Mouse (Mus musculus): ENCODE results near the gene Rita1.

Gene Rita1

DNA sequence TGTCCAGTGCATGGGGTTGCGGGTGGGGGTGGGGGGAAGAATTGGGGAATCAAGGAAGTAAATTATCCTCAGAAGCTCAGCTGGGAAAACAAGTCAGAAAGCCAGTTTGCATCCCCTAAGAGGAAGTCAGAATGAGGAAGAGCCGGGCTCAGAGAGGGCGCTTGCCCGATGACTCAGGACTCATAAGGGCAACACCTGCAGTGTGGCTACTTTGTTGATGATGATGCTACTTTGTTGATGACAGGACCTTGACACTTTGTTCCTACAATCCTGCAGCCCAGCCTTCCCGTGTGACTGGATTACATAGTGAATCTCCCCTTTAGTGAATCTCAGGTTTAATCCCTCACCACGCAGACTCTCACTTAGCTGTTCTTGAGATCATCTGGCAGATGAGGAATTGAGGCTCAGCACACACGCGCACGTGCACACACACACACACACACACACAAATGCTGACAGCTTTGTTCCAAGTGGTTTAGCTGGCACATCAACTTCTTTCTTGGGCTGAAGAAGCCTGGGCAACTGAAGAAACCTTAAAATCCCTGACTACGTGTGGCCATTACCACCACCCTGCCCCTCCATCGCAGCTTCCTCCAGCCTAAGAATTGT is 42.0 kb downstream of the Rita1 start:
- DNase-seq, result no peak

DNA sequence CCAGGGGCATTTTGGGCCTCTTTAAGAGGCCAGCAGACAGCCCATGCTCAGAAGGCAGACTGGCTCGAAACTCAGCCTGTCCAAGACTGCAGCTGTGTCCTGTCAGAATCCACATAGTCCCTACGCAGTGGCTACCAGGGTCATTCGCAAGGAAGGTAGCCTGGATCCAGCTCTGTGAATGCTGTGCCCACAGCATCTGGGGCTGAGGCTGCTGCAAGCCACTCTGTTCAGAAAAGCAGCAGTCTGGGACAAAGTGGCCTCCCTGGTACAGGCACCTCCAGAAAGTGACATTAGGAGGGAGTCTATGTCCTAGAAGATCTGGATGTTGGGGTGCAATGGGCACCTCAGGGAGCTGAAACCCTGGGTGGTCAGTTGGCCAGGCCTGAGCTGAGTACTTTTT is 42.6 kb downstream of the Rita1 start:
- no peak for DNase-seq

DNA sequence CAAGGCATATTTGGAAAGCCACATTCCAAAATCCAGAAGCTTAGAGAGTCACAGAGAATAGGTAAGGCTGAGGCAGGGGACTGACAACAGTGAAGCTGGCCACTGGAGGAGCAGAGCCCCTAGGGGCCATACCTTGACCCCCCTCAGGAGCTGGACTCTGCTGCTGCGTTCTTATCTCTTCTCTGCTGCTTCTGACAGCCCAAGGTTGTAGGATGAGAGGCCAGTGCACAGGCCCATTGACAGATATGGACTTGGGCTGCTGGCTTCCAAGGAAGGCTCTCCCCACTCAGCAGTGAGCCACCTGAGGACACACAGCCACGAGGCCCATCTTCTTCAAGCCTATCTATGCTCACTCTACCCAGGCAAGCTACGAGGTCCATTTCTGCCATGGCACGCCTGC is 43.4 kb downstream of the Rita1 start:
- no peak for DNase-seq

DNA sequence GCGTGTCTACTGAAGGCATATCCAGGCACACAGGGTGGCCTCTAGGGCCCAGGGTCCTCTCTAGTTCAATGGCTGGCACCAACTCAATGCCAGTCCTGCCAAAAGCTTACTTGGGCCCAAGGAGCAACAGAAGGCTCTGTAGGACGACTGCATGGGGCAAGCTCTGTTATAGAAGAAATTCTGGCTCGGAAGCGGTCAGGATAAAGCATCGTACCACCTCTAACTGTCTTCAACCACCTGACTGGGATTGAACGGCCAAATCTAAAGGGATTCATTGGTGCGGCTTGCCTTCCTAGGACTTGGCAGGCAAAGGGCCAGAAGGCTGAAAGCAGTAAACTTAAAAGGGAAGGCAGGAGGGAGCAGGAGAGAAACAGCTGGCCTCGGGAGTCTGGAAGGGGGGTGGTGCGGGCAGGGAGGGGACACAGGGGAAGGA is 44.0 kb downstream of the Rita1 start:
- DNase-seq, result no peak

- DNase-seq, result no peak
Measured at GRCm38 (mm10) chr5:120567761-120568211, 44.6 kb downstream of the Rita1 start.

GRCm38 (mm10) chr5:120567253-120567701 is 45.1 kb downstream of the Rita1 start:
- peak; percentile 86 for DNase-seq

DNA sequence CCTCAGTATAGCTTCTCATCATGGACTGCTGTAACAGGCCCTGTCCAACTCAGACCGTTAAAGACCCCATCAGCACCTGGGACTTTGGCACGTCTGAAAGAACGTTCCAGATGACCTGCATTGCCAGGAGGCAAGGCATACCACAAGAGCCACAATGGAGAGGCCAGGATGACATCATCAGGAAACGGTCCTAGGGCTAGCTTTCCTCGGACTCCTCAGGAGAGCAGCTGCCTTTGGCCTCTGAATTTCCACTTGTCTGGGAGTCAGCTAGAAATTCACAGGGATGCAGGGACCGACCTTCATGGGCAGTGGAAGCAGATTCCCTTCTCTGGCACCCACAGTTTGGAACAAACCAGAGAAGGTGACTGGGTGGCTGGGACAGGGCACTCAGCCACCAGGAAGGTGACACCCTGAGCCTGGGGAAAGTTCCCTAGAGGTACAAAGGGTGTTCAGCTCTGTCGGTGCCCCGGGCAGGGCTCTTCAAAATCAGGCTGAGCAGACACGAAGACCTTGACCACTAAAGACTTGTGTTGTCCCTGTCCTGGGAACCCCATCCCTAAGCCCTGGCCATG is 45.6 kb downstream of the Rita1 start:
- no peak for DNase-seq

DNA sequence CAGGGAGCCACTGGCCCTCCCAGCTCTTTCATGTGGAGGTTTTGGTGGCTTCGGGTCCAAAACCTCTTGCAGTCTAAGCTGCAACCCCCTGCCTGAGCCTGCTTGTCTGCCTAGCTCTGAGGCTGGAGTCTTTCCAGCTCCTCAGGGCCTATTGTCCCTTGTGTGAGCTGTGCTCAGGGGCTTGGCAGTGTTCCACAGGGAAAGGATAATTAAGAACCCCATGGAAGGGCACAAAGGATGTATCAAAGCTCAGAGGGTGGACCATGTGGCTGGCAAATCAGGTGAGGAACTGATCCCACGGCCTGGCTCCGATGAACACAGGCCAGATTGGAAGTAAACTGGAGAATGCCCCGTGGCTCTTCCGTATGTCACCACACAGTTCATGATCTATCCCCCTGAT is 46.3 kb downstream of the Rita1 start:
- DNase-seq, result peak; percentile 64

- no peak for DNase-seq
Measured at GRCm38 (mm10) chr5:120565171-120565905, 47.1 kb downstream of the Rita1 start.

DNA sequence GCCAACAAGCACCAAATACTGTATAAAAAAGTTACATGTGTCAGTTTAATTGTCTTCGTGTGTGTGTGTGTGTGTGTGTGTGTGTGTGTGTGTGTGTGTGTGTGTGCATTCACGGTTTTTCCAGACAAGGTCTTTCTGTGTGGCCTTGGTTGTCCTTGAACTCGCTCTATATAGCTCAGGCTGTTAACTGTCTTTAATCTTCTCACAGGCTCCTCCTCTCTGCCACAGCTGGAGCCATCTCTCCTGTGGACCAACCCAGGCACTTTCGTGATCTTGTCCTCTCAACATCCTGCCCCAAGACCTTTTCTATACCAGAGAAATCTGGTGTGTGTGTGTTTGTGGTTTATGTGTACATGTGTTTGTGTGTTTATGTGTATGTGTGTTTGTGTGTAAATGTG is 48.5 kb downstream of the Rita1 start:
- DNase-seq, result no peak

- peak; percentile 77 for DNase-seq
Measured at GRCm38 (mm10) chr5:120562956-120563913, 49.2 kb downstream of the Rita1 start.

DNA sequence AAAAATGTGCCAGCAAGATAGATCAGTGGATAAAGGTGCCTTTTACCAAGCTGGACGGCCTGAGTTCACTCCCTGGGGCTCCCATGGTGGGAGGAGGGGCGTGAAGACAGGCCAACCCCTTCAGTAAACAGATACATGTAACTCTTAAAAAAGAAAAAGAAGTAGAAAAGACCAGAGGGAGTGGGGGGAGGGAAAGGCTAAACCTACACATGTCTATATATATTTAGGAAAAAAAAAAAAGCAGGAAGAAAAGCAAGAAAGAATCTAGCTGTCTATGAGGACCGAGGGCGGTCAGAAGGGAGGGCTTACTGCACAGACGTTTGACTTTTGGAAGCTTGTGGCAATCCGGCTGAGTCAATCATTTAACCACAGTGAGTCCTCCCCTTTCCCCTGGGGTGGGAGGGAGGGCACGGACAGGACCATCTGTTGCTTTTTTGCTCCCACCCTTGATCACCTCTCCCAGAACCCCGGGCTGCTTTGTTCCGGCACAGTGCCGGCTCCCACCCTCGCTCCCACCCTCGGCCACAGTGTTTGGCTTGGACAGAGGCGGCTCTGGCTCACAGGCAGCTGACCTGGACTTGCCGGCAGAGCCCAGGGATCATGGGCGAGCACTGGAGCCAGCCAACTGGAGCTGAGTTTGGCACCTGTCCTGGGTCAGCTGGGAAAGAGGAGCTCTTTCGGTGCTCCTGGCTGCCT is 51.6 kb downstream of the Rita1 start:
- DNase-seq, result peak; percentile 68

DNA sequence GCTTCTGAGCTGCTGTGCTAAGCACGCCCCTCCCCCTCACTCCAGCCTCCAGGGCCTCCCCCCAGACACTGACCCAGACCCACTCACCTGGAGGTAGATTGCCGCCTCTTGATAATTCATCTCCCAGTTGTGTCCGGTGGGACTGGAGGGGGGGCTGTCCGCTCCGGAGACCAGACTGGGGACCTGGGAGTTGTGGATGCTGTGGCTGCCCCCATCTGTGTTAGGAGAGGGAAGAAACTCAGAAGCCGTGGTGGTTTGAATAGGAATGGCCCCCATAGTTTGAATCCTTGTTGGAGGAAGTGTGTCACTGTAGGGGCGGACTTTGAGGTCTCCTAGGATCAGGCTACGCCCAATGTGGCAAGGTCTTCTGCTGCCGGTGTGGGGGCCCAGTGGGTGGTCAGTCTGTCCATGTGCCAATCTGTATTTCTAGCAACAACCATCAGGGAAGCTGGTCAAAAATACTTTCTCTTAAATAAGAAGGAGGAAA is 52.2 kb downstream of the Rita1 start:
- no peak for DNase-seq

GRCm38 (mm10) chr5:120558762-120559161 is 53.6 kb downstream of the Rita1 start:
- DNase-seq, result no peak

DNA sequence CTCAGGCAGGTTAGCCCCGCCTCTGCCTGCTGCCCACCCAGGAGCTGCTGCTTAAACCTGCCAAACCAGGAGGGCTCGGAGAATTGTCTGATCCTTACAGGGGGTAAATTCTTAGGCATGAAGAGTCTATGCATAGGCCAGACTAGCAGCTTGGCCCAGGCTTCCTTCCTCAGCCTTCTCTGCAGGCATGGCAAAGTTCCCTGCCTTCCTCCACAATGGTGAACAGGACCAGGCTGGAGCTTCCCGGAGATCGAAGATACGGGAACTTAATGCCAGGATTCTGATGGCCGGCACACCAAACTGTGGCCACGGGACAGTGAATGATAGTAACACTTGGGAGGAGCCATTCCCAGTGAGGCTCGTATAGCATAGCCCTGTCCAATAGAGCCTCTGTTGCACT is 54.3 kb downstream of the Rita1 start:
- no peak for DNase-seq

DNA sequence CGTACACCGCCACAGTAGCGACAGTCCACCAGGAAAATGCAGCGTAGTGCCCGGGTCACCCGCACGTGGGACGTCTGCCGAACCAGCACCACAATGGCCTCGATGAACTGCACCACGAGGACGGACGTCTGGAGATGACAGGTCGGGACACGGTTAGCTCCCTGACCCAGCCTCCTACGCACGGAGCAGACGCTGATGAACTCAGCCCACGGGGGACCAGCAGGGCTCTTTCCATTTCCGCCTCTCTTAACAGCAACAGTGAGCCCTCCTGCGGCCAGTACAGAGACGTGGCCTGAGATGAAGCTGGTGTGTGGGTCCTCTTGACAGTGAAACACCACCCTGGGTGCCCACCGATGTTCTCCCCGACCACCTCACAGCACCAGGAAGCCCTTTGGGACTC is 56.5 kb downstream of the Rita1 start:
- no peak for DNase-seq

- DNase-seq, result no peak
Measured at GRCm38 (mm10) chr5:120550673-120551072, 61.7 kb downstream of the Rita1 start.

DNA sequence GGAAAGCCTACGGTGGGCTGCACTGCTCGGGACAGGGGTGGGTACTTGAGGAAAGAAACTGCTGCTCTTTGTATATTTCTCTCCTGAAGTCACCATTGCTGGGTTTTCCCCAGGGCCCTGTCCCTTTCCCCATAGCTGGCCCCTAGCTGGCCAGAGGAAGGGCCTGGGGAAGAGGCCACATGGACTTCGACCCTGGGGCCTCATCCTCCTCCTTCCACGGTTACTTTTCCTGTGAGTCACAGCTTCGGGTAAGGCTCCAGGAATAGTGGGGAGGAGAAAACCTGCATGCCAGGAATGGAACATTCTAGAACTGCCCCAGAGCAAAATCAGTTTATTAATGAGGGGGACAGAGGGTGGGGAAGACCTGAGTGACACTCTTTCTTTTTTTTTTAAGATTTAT is 62.3 kb downstream of the Rita1 start:
- no peak for DNase-seq

DNA sequence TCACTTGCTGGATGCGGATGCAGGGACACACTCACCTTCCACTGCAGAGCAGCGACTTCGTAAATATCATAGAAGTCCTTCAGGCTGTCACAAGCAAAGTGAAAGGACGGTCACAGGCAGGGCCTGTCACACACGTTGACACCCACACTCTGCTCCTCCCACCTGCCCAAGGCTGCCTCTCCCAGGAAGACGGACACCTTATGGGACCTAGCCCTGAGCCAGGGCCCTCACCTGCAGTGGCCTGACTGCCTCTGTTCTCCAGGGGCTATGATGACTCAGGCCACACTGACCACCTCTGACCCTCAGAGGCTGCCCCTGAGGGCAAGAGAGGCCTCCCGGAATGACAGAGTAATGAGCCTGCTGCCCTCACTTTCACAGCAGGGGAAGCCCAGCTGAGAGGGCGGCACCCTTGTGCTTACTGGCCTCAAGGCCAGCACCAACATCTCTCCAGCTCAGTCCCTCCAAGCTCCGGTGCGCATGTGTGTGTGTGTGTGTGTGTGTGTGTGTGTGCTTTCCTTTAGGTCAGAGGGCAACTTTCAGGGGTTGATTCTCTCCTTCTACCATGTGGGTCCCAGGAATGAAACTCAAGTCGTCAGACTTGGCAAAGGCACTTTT is 64.0 kb downstream of the Rita1 start:
- DNase-seq, result no peak

All from lung, postnatal 10 days (tissue).